Mouse (Mus musculus): ENCODE results near the gene Gm49388. TPM values are rescaled to one million over a fixed set of nuclear protein-coding genes. Genes with fewer than 3 reads are reported as not detected.
A peak's percentile ranks its signal among the peaks of the same experiment; 100 is the strongest.
"Not testable (repeated sequence)": the region's sequence is repeated elsewhere in the genome, so short reads cannot be mapped to it uniquely, and the experiment has no call there.

Gene Gm49388
- total RNA-seq, 2 experiments from 2014 or later, result 2.4 to 2.5 TPM

GRCm38 (mm10) chr7:127768346-127768996 lies 16.9 kb upstream of the Gm49388 start:
- DNase-seq, result no peak

DNA sequence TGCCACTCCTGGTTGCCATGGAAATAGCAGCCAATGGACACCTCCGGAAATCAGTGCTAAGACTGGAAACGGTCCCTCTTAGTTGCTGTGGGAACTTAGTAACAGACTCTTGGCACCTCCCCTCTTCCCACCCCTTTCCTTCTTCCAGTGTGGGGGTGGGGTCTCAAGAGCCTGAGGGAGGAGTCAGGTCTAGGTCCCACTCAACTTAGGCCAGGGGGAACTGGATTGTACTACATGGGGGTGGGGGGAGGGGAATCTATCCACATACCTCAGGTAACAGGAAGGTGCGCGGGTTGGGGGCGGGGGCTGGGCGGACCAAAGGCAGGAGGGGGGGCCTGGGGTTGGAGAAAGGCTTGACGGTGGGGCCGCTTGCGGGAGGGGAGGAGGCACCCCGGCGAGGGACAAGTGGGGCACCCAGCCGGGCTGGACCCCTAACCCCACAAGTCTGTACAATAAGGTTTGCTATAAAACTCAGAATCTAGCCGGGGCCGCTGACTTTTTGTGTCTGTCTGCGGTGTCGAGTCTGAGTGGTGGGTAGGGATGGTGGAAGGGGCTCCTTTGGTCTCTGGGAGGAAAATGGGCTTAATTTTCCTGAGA lies 16.3 kb upstream of the Gm49388 start:
- DNase-seq, result peak; percentile 92

DNA sequence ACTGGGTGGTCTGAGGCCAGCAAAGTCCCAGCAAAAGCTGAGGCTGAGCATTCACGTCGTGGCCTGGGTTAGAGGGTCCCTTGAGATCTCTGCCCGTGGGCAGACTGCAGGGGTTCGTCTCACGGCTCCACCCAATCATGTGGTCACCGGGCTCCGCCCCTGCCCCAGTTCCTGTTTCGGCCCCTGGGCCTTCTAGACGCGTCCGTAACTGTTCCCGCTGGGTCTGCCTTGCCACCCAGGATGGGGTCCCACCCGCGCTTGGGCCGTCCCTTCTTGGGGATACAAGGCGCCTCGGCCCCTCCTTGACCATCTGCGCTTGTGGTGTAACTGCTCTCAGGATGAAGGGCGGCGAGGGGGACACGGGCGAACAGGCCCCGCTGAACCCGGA lies 15.8 kb upstream of the Gm49388 start, which contains the start of gene Orai3:
TSS of gene Orai3 (plus strand) at position 165 of the 388 bp plus-strand sequence.
- peak; percentile 89 for DNase-seq

GRCm38 (mm10) chr7:127770039-127770905 lies 15.1 kb upstream of the Gm49388 start:
- no peak for DNase-seq

GRCm38 (mm10) chr7:127771262-127771661 lies 14.1 kb upstream of the Gm49388 start:
- no peak for DNase-seq

DNA sequence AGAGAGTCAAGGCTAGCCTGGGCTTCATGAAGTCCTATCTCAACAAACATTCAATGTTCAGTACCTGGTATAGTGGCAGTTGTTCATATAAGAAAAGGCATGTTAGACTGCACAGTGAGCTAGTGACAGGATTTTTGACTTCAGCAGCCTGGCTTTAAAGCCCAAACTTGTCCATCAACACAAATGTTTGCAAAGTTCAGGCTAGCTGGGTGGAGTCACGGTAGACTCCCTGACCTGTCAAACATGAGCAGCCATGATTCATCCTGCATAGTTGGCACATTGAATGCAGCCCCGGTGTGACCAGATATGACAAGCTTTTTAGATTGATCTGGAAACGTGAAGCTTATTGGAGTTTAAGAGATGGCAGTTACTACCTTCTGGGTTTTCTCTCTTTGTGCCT lies 13.3 kb upstream of the Gm49388 start:
- no peak for DNase-seq

GRCm38 (mm10) chr7:127772557-127772956 lies 12.9 kb upstream of the Gm49388 start:
- DNase-seq, result no peak

DNA sequence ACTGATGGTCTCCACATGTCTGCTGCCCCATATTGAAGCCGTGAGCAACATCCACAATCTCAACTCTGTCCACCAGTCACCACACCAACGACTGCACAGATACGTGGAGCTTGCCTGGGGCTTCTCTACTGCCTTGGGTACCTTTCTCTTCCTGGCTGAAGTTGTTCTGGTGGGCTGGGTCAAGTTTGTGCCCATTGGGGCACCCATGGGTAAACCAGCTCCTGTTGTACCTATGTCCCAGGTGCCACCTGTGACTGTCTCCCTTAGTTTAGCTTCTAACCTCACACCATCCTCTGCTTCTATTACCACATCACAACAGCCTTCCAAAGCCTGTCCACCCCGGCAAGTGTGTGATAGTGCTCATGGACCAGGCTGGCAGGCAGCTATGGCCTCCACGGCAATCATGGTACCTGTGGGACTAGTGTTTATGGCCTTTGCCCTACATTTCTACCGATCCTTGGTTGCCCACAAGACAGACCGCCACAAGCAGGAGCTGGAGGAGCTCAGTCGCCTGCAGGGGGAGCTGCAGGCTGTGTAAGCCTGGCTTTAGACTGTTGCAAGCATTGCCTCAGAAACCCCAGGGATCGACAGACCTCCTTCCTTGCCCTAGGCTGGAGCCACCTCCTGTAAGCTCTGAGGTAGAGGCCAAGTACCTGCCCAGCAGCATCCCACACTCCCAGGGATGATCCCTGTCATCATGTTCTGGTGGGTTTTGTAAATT lies 11.6 kb upstream of the Gm49388 start:
- DNase-seq, result peak; percentile 43

- not testable (repeated sequence) for DNase-seq
These were observed 9.6 kb upstream of the Gm49388 start for GRCm38 (mm10) chr7:127775837-127776236.

DNA sequence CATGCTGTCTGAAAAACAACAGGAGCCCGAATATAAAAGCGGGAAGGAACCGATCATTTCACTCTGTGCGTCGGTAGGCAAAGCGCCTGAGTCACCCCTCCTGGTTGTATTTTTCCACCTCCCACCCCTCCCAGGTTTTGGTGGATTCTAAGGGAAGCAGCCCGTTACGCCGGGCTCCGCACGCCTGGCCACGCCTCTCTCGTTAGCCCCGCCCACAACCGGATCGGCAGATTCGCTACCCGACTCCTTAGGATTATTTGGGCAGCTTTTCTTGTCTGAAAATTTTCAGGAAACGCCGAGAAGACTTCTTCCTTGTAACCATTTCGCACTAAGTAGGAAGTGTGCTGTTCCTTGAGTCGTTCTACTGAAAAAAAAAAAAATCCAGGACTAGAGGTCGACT lies 9.0 kb upstream of the Gm49388 start, which contains the start of gene Setd1a:
TSS of gene Setd1a (plus strand) at position 245 of the 400 bp plus-strand sequence.
- peak; percentile 77 for DNase-seq

DNA sequence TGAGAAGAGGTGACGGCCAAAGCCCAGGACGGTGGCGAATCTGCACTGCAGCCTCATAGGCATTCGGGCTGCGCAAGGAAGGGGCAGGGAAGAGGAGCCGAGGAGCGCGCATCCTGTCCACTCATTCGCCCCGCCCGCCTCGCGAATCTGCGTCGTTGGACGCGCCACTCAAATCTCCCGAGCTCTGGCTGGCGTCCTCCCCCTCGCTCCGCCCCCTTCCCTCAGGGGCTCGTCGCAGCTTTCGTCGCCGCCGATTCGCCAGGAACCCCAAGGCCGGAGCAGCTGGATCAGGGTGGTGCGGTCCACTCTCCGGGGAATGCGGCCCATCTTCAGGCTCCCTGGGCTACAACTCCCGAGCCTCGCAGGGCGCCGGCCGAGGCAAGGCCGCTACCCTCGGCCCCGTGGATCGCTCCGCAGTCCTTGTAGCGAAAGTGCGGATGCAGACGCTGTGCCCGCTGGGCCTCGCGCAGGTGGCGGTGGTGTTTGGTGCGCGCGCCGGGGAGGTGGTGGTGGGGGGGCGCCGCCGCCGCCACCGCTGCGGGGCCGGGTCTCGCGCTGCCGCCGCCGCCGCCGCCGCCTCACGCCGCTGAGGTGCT lies 8.4 kb upstream of the Gm49388 start:
- DNase-seq, result peak; percentile 96

DNA sequence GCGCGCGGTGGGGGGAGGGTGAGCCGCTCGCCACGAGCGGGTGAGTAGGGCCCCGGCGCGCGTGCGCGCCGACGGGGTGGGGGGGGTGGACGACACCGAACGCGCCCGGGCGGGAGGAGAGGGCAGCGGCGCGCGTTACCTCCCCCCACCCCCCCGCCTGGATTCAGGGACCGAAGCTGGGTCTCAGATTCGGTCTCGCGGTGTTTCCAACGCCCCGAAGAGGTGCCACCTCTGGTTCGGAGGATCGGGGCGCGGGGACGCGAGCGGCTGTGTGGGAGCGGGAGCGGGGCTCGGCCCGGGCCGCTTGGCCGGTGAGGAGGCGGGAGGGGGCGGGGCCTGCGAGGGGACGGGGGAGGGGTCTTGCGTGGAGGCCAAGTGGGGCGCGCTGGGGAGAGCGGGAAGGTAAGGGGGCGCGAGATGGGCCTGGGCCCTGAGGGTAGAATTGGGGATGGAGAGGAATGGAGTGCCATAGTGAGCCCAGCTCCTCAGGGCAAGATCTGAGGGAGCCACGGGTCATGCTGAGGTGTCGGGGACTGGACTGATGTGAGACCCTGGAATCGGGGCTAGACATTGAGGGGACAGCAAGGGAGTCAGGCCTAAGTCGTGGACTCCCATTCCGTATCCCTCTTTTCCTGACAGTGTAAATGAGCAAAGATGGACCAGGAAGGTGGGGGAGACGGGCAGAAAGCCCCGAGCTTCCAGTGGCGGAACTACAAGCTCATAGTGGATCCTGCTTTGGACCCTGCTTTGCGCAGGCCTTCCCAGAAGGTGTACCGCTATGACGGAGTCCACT lies 7.7 kb upstream of the Gm49388 start:
- DNase-seq, result peak; percentile 60

- no peak for DNase-seq
These were observed 7.1 kb upstream of the Gm49388 start for GRCm38 (mm10) chr7:127778350-127778749.

GRCm38 (mm10) chr7:127797076-127797845 lies 11.9 kb downstream of the Gm49388 start:
- DNase-seq, result no peak

- DNase-seq, result no peak
These were observed 13.2 kb downstream of the Gm49388 start for GRCm38 (mm10) chr7:127798591-127798990.

DNA sequence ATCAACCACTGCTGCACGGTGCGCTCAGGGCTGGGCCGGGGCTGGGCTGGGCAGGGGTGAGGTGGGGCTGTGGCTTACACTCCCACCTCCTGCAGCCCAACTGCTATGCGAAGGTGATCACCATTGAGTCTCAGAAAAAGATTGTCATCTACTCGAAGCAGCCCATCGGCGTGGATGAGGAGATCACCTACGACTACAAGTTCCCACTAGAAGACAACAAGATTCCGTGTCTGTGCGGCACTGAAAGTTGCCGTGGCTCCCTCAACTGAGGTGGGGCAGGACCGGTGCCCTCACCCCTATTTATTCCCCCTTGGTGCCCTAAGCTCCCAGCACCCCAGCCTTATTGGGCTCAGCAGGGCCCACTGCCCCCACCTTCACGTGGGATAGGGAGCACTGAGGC lies 13.8 kb downstream of the Gm49388 start:
- DNase-seq, result no peak

GRCm38 (mm10) chr7:127799738-127800137 lies 14.3 kb downstream of the Gm49388 start:
- no peak for DNase-seq

- peak; percentile 89 for DNase-seq
These were observed 15.1 kb downstream of the Gm49388 start, which contains the start of gene Hsd3b7 for GRCm38 (mm10) chr7:127800435-127801009. TSS of gene Hsd3b7 (plus strand) at chr7:127800604.

DNA sequence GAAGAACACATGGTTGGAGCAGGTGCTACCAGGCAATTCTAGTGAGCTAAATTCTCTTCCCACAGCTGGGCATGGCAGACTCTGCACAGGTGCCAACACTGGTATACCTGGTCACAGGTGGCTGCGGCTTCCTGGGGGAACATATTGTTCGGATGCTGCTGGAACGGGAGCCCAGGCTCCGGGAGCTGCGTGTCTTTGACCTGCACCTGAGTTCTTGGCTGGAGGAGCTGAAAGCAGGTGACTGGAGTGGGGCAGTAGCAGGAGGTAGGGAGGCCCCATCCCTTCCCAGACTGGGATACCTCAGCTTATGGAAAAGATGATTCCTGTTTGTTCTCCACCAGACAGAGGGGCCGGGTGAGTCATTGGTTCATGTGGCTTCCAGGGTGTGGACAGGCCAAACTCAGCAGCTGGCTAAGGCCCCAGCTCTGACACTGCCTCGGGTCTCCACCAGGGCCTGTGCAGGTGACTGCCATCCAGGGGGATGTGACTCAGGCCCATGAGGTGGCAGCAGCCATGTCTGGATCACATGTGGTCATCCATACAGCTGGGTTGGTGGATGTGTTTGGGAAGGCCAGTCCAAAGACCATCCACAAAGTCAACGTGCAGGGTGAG lies 15.7 kb downstream of the Gm49388 start:
- peak; percentile 45 for DNase-seq
